Mouse (Mus musculus): ENCODE data around the gene Hnrnpr.

The Hnrnpr gene

DNA sequence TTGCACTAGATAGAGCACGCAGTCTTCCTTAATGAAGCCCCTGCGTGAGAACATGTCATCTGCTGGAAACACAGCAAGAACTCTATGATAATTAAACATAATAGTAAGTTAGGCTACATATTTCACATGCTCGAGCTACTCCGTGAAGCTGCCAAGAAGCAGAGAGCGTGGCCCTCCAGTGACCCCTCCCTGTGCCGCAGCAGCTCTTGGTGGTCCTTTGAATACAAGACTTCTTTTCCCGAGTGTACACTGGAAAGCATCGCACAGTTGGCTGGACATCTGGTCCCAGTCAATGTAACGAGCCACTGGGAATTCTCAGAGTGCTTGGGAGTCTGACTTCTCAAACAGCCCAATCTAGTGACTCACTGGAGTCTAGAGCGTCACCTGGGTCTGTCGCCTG, 97.1 kb downstream of the Hnrnpr start:
- in situ Hi-C loops (cut with MboI) = no loop called here

All from mature B cell (primary cell).